Mouse (Mus musculus): ENCODE data around the gene D630039A03Rik. TPM values are rescaled to one million over a fixed set of nuclear protein-coding genes. Genes with fewer than 3 reads are reported as not detected.

The D630039A03Rik gene
- polyA plus RNA-seq, 1 experiment from 2014 or later = 10.9 TPM

Other genes with a start within 250 kb of the D630039A03Rik start
- 22.3 and 22.5 TPM in 2 replicates for gene Akap2, start 198.6 kb downstream of the D630039A03Rik start, polyA plus RNA-seq (2015; fragmentation: Nextera tagmentation; extraction: Ambion mirVana)
- gene Txn1, start 40.1 kb upstream of the D630039A03Rik start, polyA plus RNA-seq (2015; fragmentation: Nextera tagmentation; extraction: Ambion mirVana) = 632 and 657 TPM in 2 replicates
- gene Txndc8, start 92.8 kb upstream of the D630039A03Rik start, polyA plus RNA-seq (2015; fragmentation: Nextera tagmentation; extraction: Ambion mirVana) = not detected in 2 replicates